Mouse (Mus musculus): Measurements from ENCODE around the gene 1700003E16Rik. TPM values are rescaled to one million over a fixed set of nuclear protein-coding genes. Genes with fewer than 3 reads are reported as not detected.
A peak's percentile ranks its signal among the peaks of the same experiment; 100 is the strongest.

1700003E16Rik gene
- polyA plus RNA-seq (2015; fragmentation: Nextera tagmentation; extraction: Ambion mirVana): 7.8 and 9.4 TPM in 2 replicates

- Histone ChIP-seq H3K4me2 (ENCODE audit: low read length) (peak within 1 kb of the TSS; percentile 71), H3K4me1 (replicated peaks; ENCODE audit: control insufficient read depth, insufficient read depth, low read length) (peaks cover 12% of the 10 kb centered on the region), H3K9me3 (ENCODE audit: control insufficient read depth, low read length) (no peaks in the 10 kb centered on the region), H3K4me3 (replicated peaks; ENCODE audit: low read length) (peak within 1 kb of the TSS; percentile 63), H3K36me3 (ENCODE audit: control insufficient read depth, insufficient read depth) (no peaks in the 10 kb centered on the region; the same call in 1 of the 2 replicates), H3K27ac (ENCODE audit: low read length) (no peak within 1 kb of the TSS), H3K9ac (replicated peaks; ENCODE audit: low read depth, low read length) (peak within 1 kb of the TSS; percentile 57), H3K27me3 (replicated peaks; ENCODE audit: control insufficient read depth, insufficient read depth, low read length) (peaks cover 13% of the 10 kb centered on the region)
- ATAC-seq: peak; percentile 96
- under 1% methylated on average over 32 of the region's 32 CpGs for WGBS
Measured at GRCm38 (mm10) chr6:83156259-83156684, at the start of gene 1700003E16Rik, which contains the start of gene Wdr54. Gene 1700003E16Rik (plus strand): TSS chr6:83156404. Gene Wdr54 (minus strand): TSS chr6:83156397.

GRCm38 (mm10) chr6:83107566-83108400, 48.4 kb upstream of the 1700003E16Rik start:
- no peaks in the 10 kb centered on the region for H3K9me3 ChIP-seq (ENCODE audit: control insufficient read depth, low read length)
- peak overlapping the region; percentile 72; the same call in 1 of the 2 replicates for H3K27ac ChIP-seq (ENCODE audit: low read length)
- no peaks in the 10 kb centered on the region for H3K27me3 ChIP-seq (replicated peaks; ENCODE audit: control insufficient read depth, insufficient read depth, low read length)
- H3K9ac ChIP-seq (replicated peaks; ENCODE audit: low read depth, low read length): peak overlapping the region; percentile 93; the same call in 1 of the 2 replicates
- WGBS: 32% methylated on average over 12 of the region's 13 CpGs
- peaks cover 28% of the 10 kb centered on the region for H3K4me1 ChIP-seq (replicated peaks; ENCODE audit: control insufficient read depth, insufficient read depth, low read length)
- peak overlapping the region; percentile 96 for H3K4me3 ChIP-seq (replicated peaks; ENCODE audit: low read length)
- H3K4me2 ChIP-seq (ENCODE audit: low read length): peak overlapping the region; percentile 96
- H3K36me3 ChIP-seq (ENCODE audit: control insufficient read depth, insufficient read depth): no peaks in the 10 kb centered on the region
- ATAC-seq: no peak

DNA sequence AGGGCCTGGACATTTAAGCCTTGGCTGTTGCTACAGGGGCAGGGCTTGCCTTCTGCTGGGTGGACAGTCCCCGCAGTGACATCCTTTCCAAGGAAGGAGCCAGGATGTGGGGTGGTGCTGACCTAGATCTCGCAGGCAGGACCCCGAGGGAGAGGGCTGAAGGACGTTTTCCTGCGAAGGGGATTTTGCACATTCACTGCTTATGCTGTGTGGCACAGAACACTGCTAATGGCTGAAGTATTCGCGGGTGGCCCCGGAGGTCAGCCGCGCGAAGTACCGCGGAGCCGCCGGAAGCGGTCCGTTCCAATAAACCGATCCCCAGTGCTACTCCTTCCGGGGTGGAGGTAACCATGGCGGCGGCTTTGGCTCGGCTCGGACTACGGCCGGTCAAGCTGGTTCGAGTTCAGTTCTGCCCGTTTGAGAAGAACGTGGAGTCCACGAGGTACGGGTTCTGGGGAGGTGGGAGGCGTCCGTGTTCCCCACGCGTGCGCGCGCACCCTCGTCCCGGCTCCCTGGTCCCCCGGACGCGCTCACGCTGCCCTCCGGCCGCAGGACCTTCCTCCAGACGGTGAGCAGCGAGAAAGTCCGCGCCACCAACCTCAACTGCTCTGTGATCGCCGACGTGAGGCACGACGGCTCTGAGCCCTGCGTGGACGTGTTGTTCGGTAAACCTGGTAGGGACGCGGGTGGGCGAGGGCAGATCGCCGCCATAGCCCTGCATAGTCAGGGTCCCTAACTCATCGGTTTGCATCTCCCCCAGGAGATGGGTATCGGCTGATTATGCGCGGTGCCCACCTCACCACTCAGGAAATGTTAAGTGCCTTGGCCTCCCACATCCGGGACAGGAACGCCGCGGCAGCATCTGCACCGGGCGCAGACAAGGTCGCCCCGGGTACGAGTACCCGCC, 47.2 kb upstream of the 1700003E16Rik start, which contains the start of gene Mrpl53:
TSS of gene Mrpl53 (plus strand) at position 279 of the 907 bp plus-strand sequence.
- Histone ChIP-seq H3K9ac (replicated peaks; ENCODE audit: low read depth, low read length) (peak within 1 kb of the TSS; percentile 93), H3K36me3 (ENCODE audit: control insufficient read depth, insufficient read depth) (no peaks in the 10 kb centered on the region), H3K4me3 (replicated peaks; ENCODE audit: low read length) (peak within 1 kb of the TSS; percentile 96), H3K27me3 (replicated peaks; ENCODE audit: control insufficient read depth, insufficient read depth, low read length) (no peaks in the 10 kb centered on the region), H3K9me3 (ENCODE audit: control insufficient read depth, low read length) (no peaks in the 10 kb centered on the region), H3K4me1 (replicated peaks; ENCODE audit: control insufficient read depth, insufficient read depth, low read length) (peaks cover 20% of the 10 kb centered on the region), H3K27ac (ENCODE audit: low read length) (peak within 1 kb of the TSS; percentile 72), H3K4me2 (ENCODE audit: low read length) (peak within 1 kb of the TSS; percentile 96)
- ATAC-seq: peak; percentile 79
- under 1% methylated on average over 76 of the region's 76 CpGs for WGBS

- ATAC-seq: no peak
- Histone ChIP-seq H3K4me3 (replicated peaks; ENCODE audit: low read length) (no peak overlapping the region), H3K27me3 (replicated peaks; ENCODE audit: control insufficient read depth, insufficient read depth, low read length) (no peaks in the 10 kb centered on the region), H3K4me2 (ENCODE audit: low read length) (no peak overlapping the region), H3K27ac (ENCODE audit: low read length) (no peak overlapping the region), H3K36me3 (ENCODE audit: control insufficient read depth, insufficient read depth) (no peaks in the 10 kb centered on the region), H3K9me3 (ENCODE audit: control insufficient read depth, low read length) (no peaks in the 10 kb centered on the region), H3K9ac (replicated peaks; ENCODE audit: low read depth, low read length) (no peak overlapping the region), H3K4me1 (replicated peaks; ENCODE audit: control insufficient read depth, insufficient read depth, low read length) (peaks cover 36% of the 10 kb centered on the region)
- WGBS: 94% methylated on average over 4 of the region's 4 CpGs
Measured at GRCm38 (mm10) chr6:83111510-83112136, 44.6 kb upstream of the 1700003E16Rik start.

DNA sequence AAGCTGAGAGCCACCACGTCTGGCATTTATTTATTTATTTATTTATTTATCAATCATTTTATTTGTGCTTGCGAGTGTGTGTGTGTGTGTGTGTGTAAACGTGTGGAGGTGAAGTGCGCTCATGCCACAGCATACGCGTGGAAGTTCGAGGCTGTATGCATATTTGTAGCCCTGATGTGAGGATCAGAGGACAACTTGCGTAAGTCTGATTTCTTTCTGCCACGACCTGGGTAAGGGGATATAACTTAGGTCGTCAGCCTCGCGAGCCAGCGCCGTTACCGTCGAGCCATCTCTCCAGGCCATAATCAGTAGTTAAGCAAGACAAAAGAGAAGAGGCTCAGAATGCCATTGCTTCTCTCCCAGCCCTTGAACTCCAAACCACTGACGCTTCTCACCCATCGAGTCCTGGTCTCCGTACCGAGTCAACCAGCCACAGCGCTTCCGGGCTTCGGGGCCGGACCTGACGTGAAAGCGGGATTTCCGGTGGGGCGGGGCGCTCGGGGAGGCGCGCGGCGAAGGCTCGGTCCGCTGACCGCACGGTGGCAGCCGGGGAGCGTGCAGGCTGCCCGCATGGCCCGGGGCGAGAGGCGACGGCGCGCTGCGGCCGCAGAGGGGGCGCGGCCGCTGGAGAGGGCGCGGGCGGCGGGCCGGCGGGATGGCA, 41.1 kb upstream of the 1700003E16Rik start, which contains the start of gene Mogs:
TSS of gene Mogs (plus strand) at position 486 of the 661 bp plus-strand sequence.
- H3K36me3 ChIP-seq (ENCODE audit: control insufficient read depth, insufficient read depth): peaks cover 13% of the 10 kb centered on the region; the same call in 1 of the 2 replicates

GRCm38 (mm10) chr6:83115682-83116372, 40.4 kb upstream of the 1700003E16Rik start:
- ATAC-seq: peak; percentile 19
- H3K9ac ChIP-seq (replicated peaks; ENCODE audit: low read depth, low read length): peak overlapping the region; percentile 94
- no peaks in the 10 kb centered on the region for H3K27me3 ChIP-seq (replicated peaks; ENCODE audit: control insufficient read depth, insufficient read depth, low read length)
- H3K9me3 ChIP-seq (ENCODE audit: control insufficient read depth, low read length): no peaks in the 10 kb centered on the region
- H3K36me3 ChIP-seq (ENCODE audit: control insufficient read depth, insufficient read depth): peaks cover 13% of the 10 kb centered on the region; the same call in 1 of the 2 replicates
- H3K4me2 ChIP-seq (ENCODE audit: low read length): peak overlapping the region; percentile 97
- peaks cover 37% of the 10 kb centered on the region for H3K4me1 ChIP-seq (replicated peaks; ENCODE audit: control insufficient read depth, insufficient read depth, low read length)
- WGBS: 2% methylated on average over 36 of the region's 48 CpGs
- H3K4me3 ChIP-seq (replicated peaks; ENCODE audit: low read length): peak overlapping the region; percentile 90
- peak overlapping the region; percentile 71 for H3K27ac ChIP-seq (ENCODE audit: low read length)

More for the DNA sequence above, 41.1 kb upstream of the 1700003E16Rik start, which contains the start of gene Mogs:
- Histone ChIP-seq H3K27ac (ENCODE audit: low read length) (peak within 1 kb of the TSS; percentile 71), H3K9ac (replicated peaks; ENCODE audit: low read depth, low read length) (peak within 1 kb of the TSS; percentile 94), H3K4me1 (replicated peaks; ENCODE audit: control insufficient read depth, insufficient read depth, low read length) (peaks cover 34% of the 10 kb centered on the region), H3K27me3 (replicated peaks; ENCODE audit: control insufficient read depth, insufficient read depth, low read length) (no peaks in the 10 kb centered on the region), H3K4me3 (replicated peaks; ENCODE audit: low read length) (peak within 1 kb of the TSS; percentile 90), H3K9me3 (ENCODE audit: control insufficient read depth, low read length) (no peaks in the 10 kb centered on the region), H3K4me2 (ENCODE audit: low read length) (peak within 1 kb of the TSS; percentile 97)
- ATAC-seq: peak; percentile 87
- WGBS: under 1% methylated on average over 55 of the region's 58 CpGs

DNA sequence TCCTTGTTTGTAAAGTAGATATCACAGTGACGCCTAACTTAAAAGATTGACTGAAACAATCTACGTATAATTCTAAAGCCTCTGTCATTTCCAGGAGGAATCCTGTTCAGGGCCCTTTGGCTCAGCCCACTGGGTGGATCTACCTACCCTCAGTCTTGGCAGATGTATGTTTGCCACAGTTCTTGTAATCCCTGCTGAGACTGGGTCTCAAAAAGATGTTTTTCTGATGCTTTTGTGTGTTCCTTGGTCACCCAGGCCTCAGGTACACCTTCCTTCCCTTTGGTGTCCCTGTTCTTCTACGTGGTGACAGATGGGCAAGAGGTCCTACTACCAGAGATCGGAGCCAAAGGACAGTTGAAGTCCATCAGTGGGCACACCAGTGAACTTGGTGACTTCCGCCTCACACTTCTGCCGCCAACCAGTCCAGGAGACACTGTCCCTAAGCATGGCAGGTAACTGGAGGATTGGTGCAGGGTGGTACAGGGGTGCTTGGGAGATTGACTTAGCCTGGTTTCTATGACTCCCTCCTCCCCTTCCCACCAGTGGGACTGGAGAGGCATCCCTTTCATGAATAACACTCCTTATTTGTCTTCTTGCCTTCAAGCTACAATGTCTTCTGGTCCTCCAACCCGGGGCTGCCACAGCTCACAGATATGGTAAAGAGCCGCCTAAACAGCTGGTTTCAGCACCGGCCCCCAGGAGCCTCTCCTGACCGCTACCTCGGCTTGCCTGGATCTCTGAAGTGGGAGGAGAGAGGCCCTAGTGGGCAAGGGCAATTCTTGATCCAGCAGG, 39.6 kb upstream of the 1700003E16Rik start:
- ATAC-seq: no peak
- WGBS: 80% methylated on average over 11 of the region's 11 CpGs
- peak overlapping the region; percentile 94 for H3K9ac ChIP-seq (replicated peaks; ENCODE audit: low read depth, low read length)
- H3K4me1 ChIP-seq (replicated peaks; ENCODE audit: control insufficient read depth, insufficient read depth, low read length): peaks cover 37% of the 10 kb centered on the region
- peaks cover 13% of the 10 kb centered on the region; the same call in 1 of the 2 replicates for H3K36me3 ChIP-seq (ENCODE audit: control insufficient read depth, insufficient read depth)
- no peak overlapping the region for H3K27ac ChIP-seq (ENCODE audit: low read length)
- H3K4me2 ChIP-seq (ENCODE audit: low read length): peak overlapping the region; percentile 97
- H3K27me3 ChIP-seq (replicated peaks; ENCODE audit: control insufficient read depth, insufficient read depth, low read length): no peaks in the 10 kb centered on the region
- H3K4me3 ChIP-seq (replicated peaks; ENCODE audit: low read length): peak overlapping the region; percentile 90
- H3K9me3 ChIP-seq (ENCODE audit: control insufficient read depth, low read length): no peaks in the 10 kb centered on the region
